8 mouse cellular contexts compared by ENCODE assay signal in the genomic region with DNA sequence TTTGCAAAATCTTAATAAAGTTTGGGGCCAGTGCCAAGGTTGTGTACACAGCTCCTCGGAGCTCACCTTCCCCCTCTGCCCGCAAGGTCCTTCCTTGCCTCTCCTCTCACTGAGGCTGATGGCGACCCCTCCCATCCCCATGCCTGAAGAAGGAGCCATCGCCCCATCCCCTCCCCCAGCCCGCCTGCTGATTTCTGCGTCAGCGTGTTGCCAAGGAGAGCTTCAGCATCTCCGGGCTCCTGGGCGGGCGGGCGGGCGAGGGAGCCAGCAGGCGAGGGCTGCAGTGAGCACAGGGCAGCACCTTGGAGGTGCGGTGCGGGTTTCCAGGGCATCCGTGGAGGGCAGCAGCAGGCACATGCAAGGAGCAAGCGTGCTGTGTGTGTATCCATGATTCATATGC. TPM values are rescaled to one million over a fixed set of nuclear protein-coding genes. Genes with fewer than 3 reads are reported as not detected.
DNase-seq lines count a peak whose midpoint lies in the region; ATAC-seq and TF ChIP-seq lines count a peak whose summit lies in the region.
"Had no signal": no experiment of that assay in that cellular context is flagged by ENCODE, and none has a peak within 500 bp of the region (broad histone marks: within the 10 kb centered on the region; RNA-seq: fewer than 3 reads in every experiment).

No protein-coding gene starts in this region.

- DNase-seq in left cerebral cortex, adult 2 months (ENCODE audit: extremely low spot score in 1 of 2, low spot score in 2 of 2): peak; percentile 53 to 61
- no peak for DNase-seq in left cerebral cortex, adult 9 months (ENCODE audit: low spot score in 2 of 2)
- peak; percentile 22 for DNase-seq in embryonic facial prominence, embryonic 14.5 days (ENCODE audit: low spot score)
- DNase-seq in midbrain, postnatal 0 days (ENCODE audit: low spot score): peak; percentile 53
- no peak for DNase-seq in natural killer cell, adult 2 months (ENCODE audit: low spot score in 2 of 2)
- no peak for DNase-seq in thymus, postnatal 0 days (ENCODE audit: low spot score)

- no peaks in the 10 kb centered on the region for H3K9me3 ChIP-seq in embryonic facial prominence, embryonic 14.5 days (ENCODE audit: control insufficient read depth, low read length)
- no peaks in the 10 kb centered on the region for H3K9me3 ChIP-seq in hindbrain, embryonic 13.5 days
- H3K9me3 ChIP-seq in midbrain, postnatal 0 days (ENCODE audit: low read length): no peaks in the 10 kb centered on the region

- H3K27ac ChIP-seq in left cerebral cortex, adult 2 months: peak overlapping the region; percentile 56; the same call in 1 of the 2 replicates
- no peak overlapping the region for H3K27ac ChIP-seq in embryonic facial prominence, embryonic 14.5 days (replicated peaks; ENCODE audit: low read depth, low read length)
- H3K27ac ChIP-seq in hindbrain, embryonic 13.5 days: peak overlapping the region; percentile 79
- no peak overlapping the region for H3K27ac ChIP-seq in midbrain, postnatal 0 days (ENCODE audit: low read depth, low read length)

- H3K4me2 ChIP-seq in embryonic facial prominence, embryonic 14.5 days (ENCODE audit: low read depth, low read length): peak overlapping the region; percentile 46
- peak overlapping the region; percentile 49 for H3K4me2 ChIP-seq in hindbrain, embryonic 13.5 days
- peak overlapping the region; percentile 33 for H3K4me2 ChIP-seq in midbrain, postnatal 0 days (ENCODE audit: low read depth, low read length, poor library complexity, severe bottlenecking)

- intact Hi-C loops in left cerebral cortex, adult 2 months (cut with DNase I): no loop called here

- under 1% methylated on average over 16 of the region's 17 CpGs for WGBS in embryonic facial prominence, embryonic 14.5 days
- WGBS in hindbrain, embryonic 13.5 days: 2% methylated on average over 17 of the region's 17 CpGs
- 2% methylated on average over 15 of the region's 17 CpGs for WGBS in midbrain, postnatal 0 days

- TF ChIP-seq CTCF in left cerebral cortex, adult 2 months (IDR thresholded peaks at IDR 0.05): no peak
- no peak for TF ChIP-seq CTCF in midbrain, postnatal 0 days (IDR thresholded peaks at IDR 0.05)

- H3K9ac ChIP-seq in embryonic facial prominence, embryonic 14.5 days (ENCODE audit: low read depth, low read length): peak overlapping the region; percentile 9; the same call in 1 of the 2 replicates
- H3K9ac ChIP-seq in hindbrain, embryonic 13.5 days: peak overlapping the region; percentile 49
- no peak overlapping the region for H3K9ac ChIP-seq in midbrain, postnatal 0 days (replicated peaks; ENCODE audit: low read length, poor library complexity, severe bottlenecking)

- ATAC-seq in embryonic facial prominence, embryonic 14.5 days (ENCODE audit: low read depth): 0 out of 2 replicates have a peak, but pooled peaks have one; percentile 23
- ATAC-seq in hindbrain, embryonic 13.5 days (ENCODE audit: low FRiP score): peak; percentile 57
- ATAC-seq in midbrain, postnatal 0 days (ENCODE audit: low FRiP score): peak; percentile 25; the same call in 1 of the 2 replicates

- H3K4me3 ChIP-seq in left cerebral cortex, adult 2 months: peak overlapping the region; percentile 27; the same call in 1 of the 2 replicates
- peak overlapping the region; percentile 26 for H3K4me3 ChIP-seq in embryonic facial prominence, embryonic 14.5 days (ENCODE audit: low read depth, low read length)
- peak overlapping the region; percentile 23 for H3K4me3 ChIP-seq in hindbrain, embryonic 13.5 days
- H3K4me3 ChIP-seq in midbrain, postnatal 0 days (ENCODE audit: low read depth, low read length): no peak overlapping the region

- 0 out of 2 replicates have a peak, but pooled peaks cover 6% of the 10 kb centered on the region for H3K36me3 ChIP-seq in embryonic facial prominence, embryonic 14.5 days (ENCODE audit: control insufficient read depth, insufficient read depth, low read length)
- peaks cover 29% of the 10 kb centered on the region for H3K36me3 ChIP-seq in hindbrain, embryonic 13.5 days
- peaks cover 30% of the 10 kb centered on the region for H3K36me3 ChIP-seq in midbrain, postnatal 0 days (ENCODE audit: insufficient read depth, low read length)

- H3K4me1 ChIP-seq in embryonic facial prominence, embryonic 14.5 days (ENCODE audit: control insufficient read depth, insufficient read depth, low read length): no peaks in the 10 kb centered on the region; the same call in 1 of the 2 replicates
- H3K4me1 ChIP-seq in hindbrain, embryonic 13.5 days (replicated peaks): peaks cover 61% of the 10 kb centered on the region
- peaks cover 9% of the 10 kb centered on the region; the same call in 1 of the 2 replicates for H3K4me1 ChIP-seq in midbrain, postnatal 0 days (ENCODE audit: insufficient read depth, low read length)

- 0 out of 2 replicates have a peak, but pooled peaks cover under 1% of the 10 kb centered on the region for H3K27me3 ChIP-seq in embryonic facial prominence, embryonic 14.5 days (replicated peaks; ENCODE audit: control insufficient read depth, insufficient read depth, low read length)
- 0 out of 2 replicates have a peak, but pooled peaks cover 2% of the 10 kb centered on the region for H3K27me3 ChIP-seq in hindbrain, embryonic 13.5 days
- no peaks in the 10 kb centered on the region for H3K27me3 ChIP-seq in midbrain, postnatal 0 days (ENCODE audit: insufficient read depth, low read length)

RNA-seq across cellular contexts. Expression of a gene that starts 28.4 kb away (rescaled TPM):
- total RNA-seq in left cerebral cortex, adult 2 months (2021): 100 to 1,000 TPM; 114 to 124 TPM
- polyA plus RNA-seq in embryonic facial prominence, embryonic 14.5 days (2014; fragmentation: Nextera tagmentation; extraction: Ambion mirVana): 3.8 and 4.2 TPM in 2 replicates
- polyA plus RNA-seq in hindbrain, embryonic 13.5 days (2015; fragmentation: Nextera tagmentation; extraction: Ambion mirVana): 45.1 and 46.6 TPM in 2 replicates
- 217 and 219 TPM in 2 replicates for total RNA-seq in midbrain, postnatal 0 days (2014; rRNA removed)
- polyA plus RNA-seq in midbrain, postnatal 0 days (2015; fragmentation: Nextera tagmentation; extraction: Ambion mirVana): 132 and 133 TPM in 2 replicates
- 0.06 and 0.30 TPM in 2 replicates for polyA plus RNA-seq in thymus, postnatal 0 days (2015; fragmentation: Nextera tagmentation; extraction: Ambion mirVana)
- polyA plus RNA-seq: liver, adult 2 months had no signal

RNA-seq across cellular contexts. Expression of a gene that starts 37.0 kb away (rescaled TPM):
- not detected for total RNA-seq in left cerebral cortex, adult 2 months (2021)
- 0.39 and 2.4 TPM in 2 replicates for polyA plus RNA-seq in embryonic facial prominence, embryonic 14.5 days (2014; fragmentation: Nextera tagmentation; extraction: Ambion mirVana)
- polyA plus RNA-seq in hindbrain, embryonic 13.5 days (2015; fragmentation: Nextera tagmentation; extraction: Ambion mirVana): 0.91 and 1.0 TPM in 2 replicates
- 0.27 and 1.5 TPM in 2 replicates for total RNA-seq in midbrain, postnatal 0 days (2014; rRNA removed)
- polyA plus RNA-seq in midbrain, postnatal 0 days (2015; fragmentation: Nextera tagmentation; extraction: Ambion mirVana): 0.43 and 1.2 TPM in 2 replicates
- polyA plus RNA-seq in thymus, postnatal 0 days (2015; fragmentation: Nextera tagmentation; extraction: Ambion mirVana): 0.39 and 0.55 TPM in 2 replicates
- total RNA-seq: liver, adult 2 months had no signal
- polyA plus RNA-seq: liver, adult 2 months had no signal

RNA-seq across cellular contexts. Expression of a gene that starts 41.5 kb away (rescaled TPM):
- total RNA-seq in left cerebral cortex, adult 2 months (2021): 10 to 100 TPM; 31.6 to 35.7 TPM
- polyA plus RNA-seq in embryonic facial prominence, embryonic 14.5 days (2014; fragmentation: Nextera tagmentation; extraction: Ambion mirVana): 6.7 and 8.7 TPM in 2 replicates
- 14.4 and 15.7 TPM in 2 replicates for polyA plus RNA-seq in hindbrain, embryonic 13.5 days (2015; fragmentation: Nextera tagmentation; extraction: Ambion mirVana)
- 15.5 and 18.1 TPM in 2 replicates for total RNA-seq in midbrain, postnatal 0 days (2014; rRNA removed)
- 28.4 and 30.9 TPM in 2 replicates for polyA plus RNA-seq in midbrain, postnatal 0 days (2015; fragmentation: Nextera tagmentation; extraction: Ambion mirVana)
- polyA plus RNA-seq in thymus, postnatal 0 days (2015; fragmentation: Nextera tagmentation; extraction: Ambion mirVana): 0.77 and 1.2 TPM in 2 replicates

Comparison
In these comparisons a context has a peak if more than half of its experiments do, and no peak if none do; other contexts are left out.
1. DNase-seq: peak in left cerebral cortex, adult 2 months (2 of 2), embryonic facial prominence, embryonic 14.5 days (single experiment) and midbrain, postnatal 0 days (single experiment); none in left cerebral cortex, adult 9 months (0 of 2), natural killer cell, adult 2 months (0 of 2) and thymus, postnatal 0 days (single experiment).
2. H3K27ac ChIP-seq: peak in left cerebral cortex, adult 2 months (single experiment) and hindbrain, embryonic 13.5 days (single experiment); none in embryonic facial prominence, embryonic 14.5 days (single experiment) and midbrain, postnatal 0 days (single experiment).
3. Peak in every context shown above with its lines, with median percentiles within 50 percentile points of each other: ATAC-seq and H3K4me2 ChIP-seq.